Mouse (Mus musculus) MEL (cell line): ENCODE measurements around the gene Dcp1b. TPM values are rescaled to one million over a fixed set of nuclear protein-coding genes. Genes with fewer than 3 reads are reported as not detected.

Experiments used
- DNase-seq: peaks from one replicate; pipeline ENCODE4 v3.0.0; 2011; ENCODE audit warnings: low read depth, low spot score
- H3K27ac ChIP-seq: 2 replicates; pipeline ENCODE4 v1.5.1; 2012; ENCODE audit warnings: low read depth, mild to moderate bottlenecking, control low read depth, low read length, moderate library complexity; ENCODE audit not compliant: control insufficient read depth
- H3K27me3 ChIP-seq, 2 experiments: fragments of 150-350 bp in 1 of 2; sonication (generic) in 1 of 2; 2 replicates each; pipeline ENCODE4 v1.6.1; 2012; ENCODE audit warnings: low read length in 2 of 2, mild to moderate bottlenecking in 2 of 2, improper control_type of control experiment in 1 of 2, moderate library complexity in 1 of 2; ENCODE audit not compliant: insufficient read depth in 2 of 2, control insufficient read depth in 1 of 2
- H3K36me3 ChIP-seq, 2 experiments: 2 replicates each; pipeline ENCODE4 v1.6.1; 2012 to 2014; ENCODE audit warnings: low read length in 2 of 2, improper control_type of control experiment in 1 of 2, inconsistent platforms in 1 of 2, mild to moderate bottlenecking in 1 of 2; ENCODE audit not compliant: insufficient read depth in 2 of 2, control insufficient read depth in 1 of 2
- H3K4me1 ChIP-seq, 2 experiments: fragments of 150-350 bp in 1 of 2; sonication (generic) in 1 of 2; 2 replicates each; pipeline ENCODE4 v1.6.1; 2012; ENCODE audit warnings: low read length in 2 of 2, improper control_type of control experiment in 1 of 2, mild to moderate bottlenecking in 1 of 2; ENCODE audit not compliant: insufficient read depth in 2 of 2, control insufficient read depth in 1 of 2
- H3K4me3 ChIP-seq, 2 experiments: fragments of 150-350 bp in 1 of 2; sonication (generic) in 1 of 2; 2 replicates each; pipeline ENCODE4 v1.5.1; 2012; ENCODE audit warnings: low read depth in 2 of 2, low read length in 2 of 2, mild to moderate bottlenecking in 2 of 2, moderate library complexity in 2 of 2, control low read depth in 1 of 2, improper control_type of control experiment in 1 of 2; ENCODE audit not compliant: control insufficient read depth in 1 of 2, insufficient read depth in 1 of 2
- H3K79me2 ChIP-seq: 2 replicates; pipeline ENCODE4 v1.6.1; 2012; ENCODE audit warnings: mild to moderate bottlenecking, low read length, moderate library complexity; ENCODE audit not compliant: control insufficient read depth, poor library complexity, insufficient read depth
- H3K9ac ChIP-seq: 2 replicates; pipeline ENCODE4 v1.6.1; 2012; ENCODE audit warnings: low read depth, mild to moderate bottlenecking, control low read depth, low read length, moderate library complexity; ENCODE audit not compliant: control insufficient read depth, poor library complexity, severe bottlenecking
- H3K9me3 ChIP-seq: fragments of 150-350 bp; sonication (generic); replicated peaks from 2 replicates; pipeline ENCODE4 v1.6.1; 2012; ENCODE audit warnings: mild to moderate bottlenecking, low read length, improper control_type of control experiment, moderate library complexity; ENCODE audit not compliant: insufficient read depth
- CHD2 ChIP-seq: IDR thresholded peaks from 2 replicates; pipeline ENCODE4 v1.6.1; 2011; ENCODE audit warnings: low read length, improper control_type of control experiment
- CTCF ChIP-seq, 3 experiments: IDR thresholded peaks in 2 of 3; conservative IDR thresholded peaks in 1 of 3; 2 replicates each; pipeline ENCODE4 v1.5.1; 2011 to 2012; ENCODE audit warnings: low read length in 3 of 3, low read depth in 2 of 3, mild to moderate bottlenecking in 2 of 3, improper control_type of control experiment in 1 of 3, inconsistent platforms in 1 of 3, mixed read lengths in 1 of 3, moderate library complexity in 1 of 3; ENCODE audit not compliant: control insufficient read depth in 1 of 3, insufficient read depth in 1 of 3, poor library complexity in 1 of 3, severe bottlenecking in 1 of 3
- E2F4 ChIP-seq: IDR thresholded peaks from 2 replicates; pipeline ENCODE4 v1.6.1; 2011; ENCODE audit warnings: low read depth, low read length, improper control_type of control experiment, borderline replicate concordance
- GABPA ChIP-seq: IDR thresholded peaks from 2 replicates; pipeline ENCODE4 v1.6.1; 2012; ENCODE audit warnings: low read depth, mild to moderate bottlenecking, inconsistent platforms, low read length, improper control_type of control experiment, moderate library complexity
- MAFK ChIP-seq: IDR thresholded peaks from 2 replicates; pipeline ENCODE4 v1.6.1; 2011; ENCODE audit warnings: low read depth, mild to moderate bottlenecking, low read length, improper control_type of control experiment, borderline replicate concordance
- MAX ChIP-seq: IDR thresholded peaks from 2 replicates; pipeline ENCODE4 v1.6.1; 2011; ENCODE audit warnings: low read length, improper control_type of control experiment
- MAZ ChIP-seq: IDR thresholded peaks from 2 replicates; pipeline ENCODE4 v1.6.1; 2012; ENCODE audit warnings: low read depth, mild to moderate bottlenecking, inconsistent platforms, low read length, improper control_type of control experiment
- MXI1 ChIP-seq: IDR thresholded peaks from 2 replicates; pipeline ENCODE4 v1.6.1; 2011; ENCODE audit warnings: mild to moderate bottlenecking, low read depth, low read length, improper control_type of control experiment
- MYC ChIP-seq: IDR thresholded peaks from 2 replicates; pipeline ENCODE4 v1.6.1; 2011; ENCODE audit warnings: low read depth, mild to moderate bottlenecking, low read length, improper control_type of control experiment, moderate library complexity
- NELFE ChIP-seq: IDR thresholded peaks from 2 replicates; pipeline ENCODE4 v1.6.1; 2011; ENCODE audit warnings: low read depth, low read length, improper control_type of control experiment
- POLR2A ChIP-seq, 2 experiments: IDR thresholded peaks; 2 replicates each; pipeline ENCODE4 v1.6.1; 2011 to 2012; ENCODE audit warnings: low read length in 2 of 2, mild to moderate bottlenecking in 2 of 2, control low read depth in 1 of 2, improper control_type of control experiment in 1 of 2, low read depth in 1 of 2, moderate library complexity in 1 of 2; ENCODE audit not compliant: control insufficient read depth in 1 of 2, insufficient read depth in 1 of 2, poor library complexity in 1 of 2
- POLR2AphosphoS2 ChIP-seq: IDR thresholded peaks from 2 replicates; pipeline ENCODE4 v1.6.1; 2011; ENCODE audit warnings: low read length, improper control_type of control experiment
- POLR2AphosphoS5 ChIP-seq: IDR thresholded peaks from 2 replicates; pipeline ENCODE4 v1.6.1; 2012; ENCODE audit warnings: low read depth, borderline replicate concordance, mild to moderate bottlenecking, inconsistent platforms, low read length, moderate library complexity, mixed read lengths
- RCOR1 ChIP-seq: IDR thresholded peaks from 2 replicates; pipeline ENCODE4 v1.6.1; 2012; ENCODE audit warnings: low read depth, mild to moderate bottlenecking, inconsistent platforms, low read length, improper control_type of control experiment
- SIN3A ChIP-seq: IDR thresholded peaks from 2 replicates; pipeline ENCODE4 v1.6.1; 2012; ENCODE audit warnings: low read length, improper control_type of control experiment, inconsistent platforms
- TBP ChIP-seq: IDR thresholded peaks from 2 replicates; pipeline ENCODE4 v1.8.0; 2011; ENCODE audit warnings: low read depth, low read length, improper control_type of control experiment
- TCF12 ChIP-seq: IDR thresholded peaks from 2 replicates; pipeline ENCODE4 v1.6.1; 2014; ENCODE audit warnings: low read depth, mild to moderate bottlenecking, inconsistent platforms, low read length, improper control_type of control experiment, moderate library complexity
- UBTF ChIP-seq: IDR thresholded peaks from 2 replicates; pipeline ENCODE4 v1.6.1; 2012; ENCODE audit warnings: low read depth, mild to moderate bottlenecking, inconsistent platforms, low read length, improper control_type of control experiment, moderate library complexity, borderline replicate concordance; ENCODE audit not compliant: insufficient read depth
- USF1 ChIP-seq: IDR thresholded peaks from 2 replicates; pipeline ENCODE4 v1.6.1; 2014; ENCODE audit warnings: low read depth, mild to moderate bottlenecking, inconsistent platforms, low read length, improper control_type of control experiment, moderate library complexity
- USF2 ChIP-seq, 2 experiments: IDR thresholded peaks; 2 replicates each; pipeline ENCODE4 v1.6.1; 2011 to 2012; ENCODE audit warnings: improper control_type of control experiment in 2 of 2, low read length in 2 of 2, borderline replicate concordance in 1 of 2, inconsistent platforms in 1 of 2, low read depth in 1 of 2, mild to moderate bottlenecking in 1 of 2; ENCODE audit not compliant: insufficient read depth in 1 of 2
- ZMIZ1 ChIP-seq: IDR thresholded peaks from 2 replicates; pipeline ENCODE4 v1.6.1; 2012; ENCODE audit warnings: low read depth, mild to moderate bottlenecking, inconsistent platforms, low read length, improper control_type of control experiment, moderate library complexity
- ZNF384 ChIP-seq: IDR thresholded peaks from 2 replicates; pipeline ENCODE4 v1.6.1; 2012; ENCODE audit warnings: low read depth, mild to moderate bottlenecking, inconsistent platforms, low read length, improper control_type of control experiment
- polyA plus RNA-seq, 2 experiments: library from polyadenylated mRNA; stranded (reverse) in 1 of 2; unstranded in 1 of 2; fragments of >175 nt in 1 of 2; fragments of >200 nt in 1 of 2; gene quantifications; 2 replicates each; pipeline versions ENCODE4 v1.2.1 to v1.2.4; 2012; ENCODE audit warnings: low replicate concordance in 2 of 2, low read depth in 1 of 2; ENCODE audit not compliant: insufficient read length in 2 of 2, insufficient read depth in 1 of 2, missing spikeins in 1 of 2
- total RNA-seq: library from RNA; depleted of rRNA; stranded (reverse); fragments of 300-350 nt; gene quantifications from 2 replicates; pipeline ENCODE4 v1.2.3, GENCODE M21; 2012

Gene Dcp1b
- total and polyA plus RNA-seq, 3 experiments = 7.9 to 15.7 TPM; not detected in 1

GRCm38 (mm10) chr6:119198534-119199273 lies 23.7 kb downstream of the Dcp1b start:
- Histone ChIP-seq H3K9ac (no peak overlapping the region), H3K4me1 (no peaks in the 10 kb centered on the region), H3K27ac (no peak overlapping the region), H3K36me3 (no peaks in the 10 kb centered on the region; a peak in 2 of 4 replicates), H3K79me2 (no peaks in the 10 kb centered on the region), H3K27me3 (no peaks in the 10 kb centered on the region), H3K4me3 (no peak overlapping the region), H3K9me3 (no peaks in the 10 kb centered on the region)
- TF ChIP-seq MAZ (no peak), MAX (no peak), TCF12 (no peak), RCOR1 (no peak), MAFK (no peak), CHD2 (no peak), SIN3A (no peak), E2F4 (no peak), NELFE (no peak), POLR2AphosphoS2 (no peak), TBP (no peak), UBTF (no peak), MYC (no peak)
- no peak for DNase-seq

- H3K27me3 ChIP-seq = no peaks in the 10 kb centered on the region
- no peak overlapping the region for H3K9ac ChIP-seq
- H3K4me3 ChIP-seq = no peak overlapping the region
- H3K9me3 ChIP-seq = no peaks in the 10 kb centered on the region
- H3K79me2 ChIP-seq = no peaks in the 10 kb centered on the region
- H3K27ac ChIP-seq = no peak overlapping the region
- DNase-seq = no peak
- no peaks in the 10 kb centered on the region for H3K4me1 ChIP-seq
- H3K36me3 ChIP-seq = no peaks in the 10 kb centered on the region; a peak in 1 of 4 replicates
- TF ChIP-seq GABPA (no peak), POLR2AphosphoS2 (no peak), CTCF (IDR thresholded peaks at IDR 0.05 in 2 of 3, conservative IDR thresholded peaks at IDR 0.05 in 1 of 3; ENCODE audit: control insufficient read depth in 1 of 3, insufficient read depth in 1 of 3, low read depth in 2 of 3, low read length in 3 of 3, poor library complexity in 1 of 3, severe bottlenecking in 1 of 3) (no peak), ZNF384 (no peak), POLR2A (IDR thresholded peaks at IDR 0.05; ENCODE audit: control insufficient read depth in 1 of 2, insufficient read depth in 1 of 2, low read depth in 1 of 2, low read length in 2 of 2, poor library complexity in 1 of 2) (no peak), MYC (no peak), USF2 (IDR thresholded peaks at IDR 0.05; ENCODE audit: borderline replicate concordance in 1 of 2, insufficient read depth in 1 of 2, low read depth in 1 of 2, low read length in 2 of 2) (no peak), E2F4 (no peak), POLR2AphosphoS5 (no peak), USF1 (no peak), MXI1 (no peak), ZMIZ1 (no peak)
These were observed 24.3 kb downstream of the Dcp1b start for GRCm38 (mm10) chr6:119199274-119199879.
